8 mouse cellular contexts compared by ENCODE assay signal in genomic region chr2:71117797-71118708, GRCm38 (mm10). TPM values are rescaled to one million over a fixed set of nuclear protein-coding genes. Genes with fewer than 3 reads are reported as not detected.
DNase-seq lines count a peak whose midpoint lies in the region; ATAC-seq and TF ChIP-seq lines count a peak whose summit lies in the region.

TSS of gene Cybrd1 (plus strand) at chr2:71117923.

- peak within 1 kb of the TSS; percentile 96 for H3K4me2 ChIP-seq in heart, embryonic 15.5 days

- ATAC-seq in heart, embryonic 15.5 days (replicated peaks; ENCODE audit: insufficient number of reproducible peaks, insufficient read depth, low FRiP score, low read depth): peak; percentile 58; the same call in 1 of the 2 replicates

- H3K27ac ChIP-seq in embryonic fibroblast, embryonic 13.5 days (ENCODE audit: insufficient read depth, low read length): no peak within 1 kb of the TSS
- H3K27ac ChIP-seq in heart, embryonic 15.5 days: no peak within 1 kb of the TSS
- H3K27ac ChIP-seq in midbrain, embryonic 10.5 days (replicated peaks): peak within 1 kb of the TSS; percentile 67

- WGBS in heart, embryonic 15.5 days: under 1% methylated on average over 60 of the region's 60 CpGs
- WGBS in midbrain, embryonic 10.5 days: 3% methylated on average over 60 of the region's 60 CpGs

- DNase-seq in 3T3-L1 (ENCODE audit: low read depth, low spot score): peak; percentile 39
- peak; percentile 16 to 44 for DNase-seq in kidney, postnatal 25 days
- peak; percentile 42 for DNase-seq in midbrain, embryonic 10.5 days (ENCODE audit: low spot score)
- peak; percentile 37 for DNase-seq in thymus, postnatal 14 days
- no peak for DNase-seq in spleen, postnatal 14 days (ENCODE audit: low spot score in 2 of 2)

- H3K9ac ChIP-seq in heart, embryonic 15.5 days: peak within 1 kb of the TSS; percentile 54

- no peaks in the 10 kb centered on the region for H3K9me3 ChIP-seq in E14TG2a.4 (ENCODE audit: low read length)
- no peaks in the 10 kb centered on the region for H3K9me3 ChIP-seq in heart, embryonic 15.5 days (replicated peaks)
- H3K9me3 ChIP-seq in midbrain, embryonic 10.5 days (replicated peaks): no peaks in the 10 kb centered on the region

- peaks cover 9% of the 10 kb centered on the region; the same call in 1 of the 2 replicates for H3K4me1 ChIP-seq in E14TG2a.4 (replicated peaks; ENCODE audit: low read depth, low read length)
- H3K4me1 ChIP-seq in embryonic fibroblast, embryonic 13.5 days (ENCODE audit: control insufficient read depth, insufficient read depth, low read length): no peaks in the 10 kb centered on the region
- H3K4me1 ChIP-seq in heart, embryonic 15.5 days (replicated peaks): peaks cover 17% of the 10 kb centered on the region
- peaks cover 35% of the 10 kb centered on the region for H3K4me1 ChIP-seq in midbrain, embryonic 10.5 days

- TF ChIP-seq CTCF in E14TG2a.4 (conservative IDR thresholded peaks at IDR 0.05; ENCODE audit: low read length): no peak
- no peak for TF ChIP-seq CTCF in embryonic fibroblast, embryonic 13.5 days (IDR thresholded peaks at IDR 0.05; ENCODE audit: borderline replicate concordance, insufficient read depth, low read length)

- H3K4me3 ChIP-seq in E14TG2a.4 (replicated peaks; ENCODE audit: low read length): peak within 1 kb of the TSS; percentile 79
- peak within 1 kb of the TSS; percentile 31 for H3K4me3 ChIP-seq in embryonic fibroblast, embryonic 13.5 days (ENCODE audit: insufficient read depth, low read length)
- peak within 1 kb of the TSS; percentile 53 for H3K4me3 ChIP-seq in heart, embryonic 15.5 days
- peak within 1 kb of the TSS; percentile 62 for H3K4me3 ChIP-seq in midbrain, embryonic 10.5 days

- no peak for TF ChIP-seq POLR2A in embryonic fibroblast, embryonic 13.5 days (IDR thresholded peaks at IDR 0.05; ENCODE audit: low read depth, low read length)

- peaks cover 50% of the 10 kb centered on the region for H3K27me3 ChIP-seq in E14TG2a.4 (ENCODE audit: insufficient read depth, low read length)
- peaks cover 29% of the 10 kb centered on the region for H3K27me3 ChIP-seq in heart, embryonic 15.5 days
- H3K27me3 ChIP-seq in midbrain, embryonic 10.5 days (ENCODE audit: low read depth, poor library complexity, severe bottlenecking): peaks cover 39% of the 10 kb centered on the region

- no peaks in the 10 kb centered on the region for H3K36me3 ChIP-seq in E14TG2a.4 (ENCODE audit: insufficient read depth, low read length)
- H3K36me3 ChIP-seq in heart, embryonic 15.5 days: no peaks in the 10 kb centered on the region
- no peaks in the 10 kb centered on the region for H3K36me3 ChIP-seq in midbrain, embryonic 10.5 days

RNA-seq across cellular contexts. Expression of gene Cybrd1, which starts in this region (rescaled TPM):
- polyA plus RNA-seq in embryonic fibroblast, embryonic 13.5 days (2011; ENCODE audit: insufficient read length, low read depth, missing spikeins): 0.75 and 3.2 TPM in 2 replicates
- polyA plus RNA-seq in heart, embryonic 15.5 days (2015; fragmentation: Nextera tagmentation; extraction: Ambion mirVana): 1.1 and 1.6 TPM in 2 replicates
- polyA plus RNA-seq in midbrain, embryonic 10.5 days (2016; fragmentation: Nextera tagmentation; extraction: Ambion mirVana): 0.23 and 0.30 TPM in 2 replicates

Comparison
In these comparisons a context has a peak if more than half of its experiments do, and no peak if none do; other contexts are left out.
1. Peak in DNase-seq, H3K4me3 ChIP-seq and H3K27ac ChIP-seq in midbrain, embryonic 10.5 days; RNA of the gene not detected or under 1 TPM.
2. DNase-seq: peak in 3T3-L1 (single experiment), kidney, postnatal 25 days (2 of 2) and thymus, postnatal 14 days (single experiment); none in spleen, postnatal 14 days (0 of 2).
3. Peak in every context shown above with its lines, with median percentiles within 50 percentile points of each other: H3K4me3 ChIP-seq.